Mouse (Mus musculus) olfactory bulb, adult 2 months (tissue): ENCODE results near the gene Hilpda.

Source experiments
- CTCF ChIP-seq: fragments of 200-500 bp; IDR thresholded peaks from 2 replicates; pipeline ENCODE4 v1.5.1; 2012; ENCODE audit warnings: low read depth, mild to moderate bottlenecking, low read length, moderate library complexity; ENCODE audit not compliant: insufficient read depth
- POLR2A ChIP-seq: fragments of 200-500 bp; IDR thresholded peaks from 2 replicates; pipeline ENCODE4 v1.6.1; 2012; ENCODE audit warnings: mild to moderate bottlenecking, low read depth, low read length, moderate library complexity; ENCODE audit not compliant: insufficient read depth

- no peak for TF ChIP-seq POLR2A
- no peak for TF ChIP-seq CTCF
Observed at GRCm38 (mm10) chr6:29242265-29242664, 30.0 kb upstream of the Hilpda start.
